ENCODE assay signal across 8 mouse cellular contexts in genomic region chr10:80436276-80436675, GRCm38 (mm10). TPM values are rescaled to one million over a fixed set of nuclear protein-coding genes. Genes with fewer than 3 reads are reported as not detected.
DNase-seq lines count a peak whose midpoint lies in the region; ATAC-seq and TF ChIP-seq lines count a peak whose summit lies in the region.
"Had no signal": no experiment of that assay in that cellular context is flagged by ENCODE, and none has a peak within 500 bp of the region (broad histone marks: within the 10 kb centered on the region; RNA-seq: fewer than 3 reads in every experiment).

No protein-coding gene starts in this region.

- H3K27me3 ChIP-seq in lung, embryonic 14.5 days (ENCODE audit: insufficient read depth, low read length), result no peaks in the 10 kb centered on the region
- peaks cover 9% of the 10 kb centered on the region for H3K27me3 ChIP-seq in limb, embryonic 12.5 days
- H3K27me3 ChIP-seq in forebrain, embryonic 16.5 days (replicated peaks; ENCODE audit: control insufficient read depth, insufficient read depth, low read length), result no peaks in the 10 kb centered on the region

- TF ChIP-seq POLR2A in lung, adult 2 months (IDR thresholded peaks at IDR 0.05; ENCODE audit: borderline replicate concordance, extremely low read depth, low read depth, low read length), result no peak
- TF ChIP-seq POLR2A in bone marrow, adult 2 months (IDR thresholded peaks at IDR 0.05; ENCODE audit: borderline replicate concordance, control insufficient read depth, low read depth, low read length), result no peak

- DNase-seq in lung, embryonic 14.5 days, result peak; percentile 76
- no peak for DNase-seq in lung, adult 2 months
- peak; percentile 84 for DNase-seq in testis, postnatal 10 days (ENCODE audit: low spot score)
- DNase-seq in B cell, adult 2 months, result no peak

- H3K36me3 ChIP-seq in lung, embryonic 14.5 days (ENCODE audit: insufficient read depth), result 0 out of 2 replicates have a peak, but pooled peaks cover under 1% of the 10 kb centered on the region
- H3K36me3 ChIP-seq in limb, embryonic 12.5 days, result 0 out of 2 replicates have a peak, but pooled peaks cover under 1% of the 10 kb centered on the region
- no peaks in the 10 kb centered on the region for H3K36me3 ChIP-seq in forebrain, embryonic 16.5 days (ENCODE audit: control insufficient read depth, insufficient read depth)
- H3K36me3 ChIP-seq: embryonic facial prominence, embryonic 12.5 days had no signal

- TF ChIP-seq CTCF in lung, embryonic 14.5 days (IDR thresholded peaks at IDR 0.05; ENCODE audit: low read depth), result no peak
- TF ChIP-seq CTCF in lung, adult 2 months (IDR thresholded peaks at IDR 0.05; ENCODE audit: insufficient read depth, low read length), result no peak
- TF ChIP-seq CTCF in bone marrow, adult 2 months (IDR thresholded peaks at IDR 0.05; ENCODE audit: control insufficient read depth, insufficient read depth, low read length), result no peak

- H3K9ac ChIP-seq in lung, embryonic 14.5 days, result no peak overlapping the region
- H3K9ac ChIP-seq in limb, embryonic 12.5 days (replicated peaks), result no peak overlapping the region
- no peak overlapping the region for H3K9ac ChIP-seq in forebrain, embryonic 16.5 days (replicated peaks; ENCODE audit: low read depth, low read length)

- peak overlapping the region; percentile 22; the same call in 1 of the 2 replicates for H3K4me2 ChIP-seq in lung, embryonic 14.5 days
- 0 out of 2 replicates have a peak overlapping the region, but pooled peaks have one; percentile 3 for H3K4me2 ChIP-seq in limb, embryonic 12.5 days
- no peak overlapping the region for H3K4me2 ChIP-seq in forebrain, embryonic 16.5 days (ENCODE audit: low read length)
- H3K4me2 ChIP-seq: embryonic facial prominence, embryonic 12.5 days had no signal

- ATAC-seq in lung, embryonic 14.5 days (ENCODE audit: insufficient read depth), result no peak
- no peak for ATAC-seq in limb, embryonic 12.5 days (ENCODE audit: insufficient number of reproducible peaks, insufficient read depth, low FRiP score, low TSS enrichment, low read depth)
- no peak for ATAC-seq in forebrain, embryonic 16.5 days

- no peaks in the 10 kb centered on the region for H3K9me3 ChIP-seq in lung, embryonic 14.5 days (ENCODE audit: low read depth, low read length)
- H3K9me3 ChIP-seq in limb, embryonic 12.5 days, result no peaks in the 10 kb centered on the region
- no peaks in the 10 kb centered on the region for H3K9me3 ChIP-seq in forebrain, embryonic 16.5 days (ENCODE audit: control insufficient read depth, low read length)
- H3K9me3 ChIP-seq: embryonic facial prominence, embryonic 12.5 days had no signal

- H3K27ac ChIP-seq in lung, embryonic 14.5 days (ENCODE audit: low read depth), result peak overlapping the region; percentile 52
- H3K27ac ChIP-seq in bone marrow, adult 2 months (ENCODE audit: control insufficient read depth, insufficient read depth, low read depth, low read length, poor library complexity), result 0 out of 2 replicates have a peak overlapping the region, but pooled peaks have one; percentile 24
- no peak overlapping the region for H3K27ac ChIP-seq in limb, embryonic 12.5 days
- no peak overlapping the region for H3K27ac ChIP-seq in forebrain, embryonic 16.5 days (ENCODE audit: low read length)
- H3K27ac ChIP-seq: embryonic facial prominence, embryonic 12.5 days had no signal

- WGBS in lung, embryonic 14.5 days, result 14% methylated on average over 9 of the region's 9 CpGs
- 14% methylated on average over 9 of the region's 9 CpGs for WGBS in lung, adult 2 months
- WGBS in bone marrow, adult 2 months, result 28% methylated on average over 9 of the region's 9 CpGs
- 11% methylated on average over 9 of the region's 9 CpGs for WGBS in limb, embryonic 12.5 days
- WGBS in forebrain, embryonic 16.5 days, result 10% methylated on average over 9 of the region's 9 CpGs

- H3K4me3 ChIP-seq in lung, embryonic 14.5 days (ENCODE audit: low read depth, low read length), result no peak overlapping the region
- H3K4me3 ChIP-seq in lung, adult 2 months (replicated peaks; ENCODE audit: extremely low read depth, low read depth, low read length), result no peak overlapping the region
- H3K4me3 ChIP-seq in bone marrow, adult 2 months (replicated peaks; ENCODE audit: control insufficient read depth, low read depth, low read length), result no peak overlapping the region
- H3K4me3 ChIP-seq in limb, embryonic 12.5 days (replicated peaks), result no peak overlapping the region
- no peak overlapping the region for H3K4me3 ChIP-seq in forebrain, embryonic 16.5 days (replicated peaks; ENCODE audit: low read length)
- H3K4me3 ChIP-seq: embryonic facial prominence, embryonic 12.5 days had no signal

- peaks cover 10% of the 10 kb centered on the region; the same call in 1 of the 2 replicates for H3K4me1 ChIP-seq in lung, embryonic 14.5 days (ENCODE audit: insufficient read depth)
- 0 out of 2 replicates have a peak, but pooled peaks cover 5% of the 10 kb centered on the region for H3K4me1 ChIP-seq in lung, adult 2 months (ENCODE audit: control insufficient read depth, insufficient read depth, low read length)
- peaks cover 5% of the 10 kb centered on the region; the same call in 1 of the 2 replicates for H3K4me1 ChIP-seq in bone marrow, adult 2 months (ENCODE audit: control insufficient read depth, insufficient read depth, low read length)
- peaks cover 11% of the 10 kb centered on the region for H3K4me1 ChIP-seq in limb, embryonic 12.5 days (replicated peaks)
- peaks cover 14% of the 10 kb centered on the region for H3K4me1 ChIP-seq in forebrain, embryonic 16.5 days (replicated peaks; ENCODE audit: control insufficient read depth, insufficient read depth, low read length)

RNA-seq across cellular contexts. Expression of gene Tcf3, which starts 2.8 kb away (rescaled TPM):
- polyA plus RNA-seq in lung, embryonic 14.5 days (2014; fragmentation: Nextera tagmentation; extraction: Ambion mirVana), result 148 and 175 TPM in 2 replicates
- polyA plus RNA-seq in lung, adult 2 months (2012; rRNA removed), result 94.7 and 98.6 TPM in 2 replicates
- 70.7 and 138 TPM in 2 replicates for polyA plus RNA-seq in bone marrow, adult 2 months (2011; ENCODE audit: insufficient read depth, insufficient read length, low replicate concordance, missing spikeins)
- polyA plus RNA-seq in limb, embryonic 12.5 days (2016; fragmentation: Nextera tagmentation; extraction: Ambion mirVana), result 247 and 274 TPM in 2 replicates
- 63.7 and 74.6 TPM in 2 replicates for polyA plus RNA-seq in forebrain, embryonic 16.5 days (2015; fragmentation: Nextera tagmentation; extraction: Ambion mirVana)

RNA-seq across cellular contexts. Expression of gene Uqcr11, which starts 29.6 kb away (rescaled TPM):
- polyA plus RNA-seq in lung, embryonic 14.5 days (2014; fragmentation: Nextera tagmentation; extraction: Ambion mirVana), result 663 and 669 TPM in 2 replicates
- 1,202 and 1,263 TPM in 2 replicates for polyA plus RNA-seq in lung, adult 2 months (2012; rRNA removed)
- polyA plus RNA-seq in bone marrow, adult 2 months (2011; ENCODE audit: insufficient read depth, insufficient read length, low replicate concordance, missing spikeins), result 190 and 222 TPM in 2 replicates
- 416 and 437 TPM in 2 replicates for polyA plus RNA-seq in limb, embryonic 12.5 days (2016; fragmentation: Nextera tagmentation; extraction: Ambion mirVana)
- polyA plus RNA-seq in forebrain, embryonic 16.5 days (2015; fragmentation: Nextera tagmentation; extraction: Ambion mirVana), result 455 and 522 TPM in 2 replicates

RNA-seq across cellular contexts. Expression of gene Mbd3, which starts 36.9 kb away (rescaled TPM):
- 224 and 268 TPM in 2 replicates for polyA plus RNA-seq in lung, embryonic 14.5 days (2014; fragmentation: Nextera tagmentation; extraction: Ambion mirVana)
- 131 and 143 TPM in 2 replicates for polyA plus RNA-seq in lung, adult 2 months (2012; rRNA removed)
- 53.0 and 82.0 TPM in 2 replicates for polyA plus RNA-seq in bone marrow, adult 2 months (2011; ENCODE audit: insufficient read depth, insufficient read length, low replicate concordance, missing spikeins)
- 361 and 364 TPM in 2 replicates for polyA plus RNA-seq in limb, embryonic 12.5 days (2016; fragmentation: Nextera tagmentation; extraction: Ambion mirVana)
- 247 and 256 TPM in 2 replicates for polyA plus RNA-seq in forebrain, embryonic 16.5 days (2015; fragmentation: Nextera tagmentation; extraction: Ambion mirVana)

RNA-seq across cellular contexts. Expression of gene Mex3d, which starts 48.8 kb away (rescaled TPM):
- polyA plus RNA-seq in lung, embryonic 14.5 days (2014; fragmentation: Nextera tagmentation; extraction: Ambion mirVana), result 7.4 and 8.6 TPM in 2 replicates
- polyA plus RNA-seq in lung, adult 2 months (2012; rRNA removed), result 37.5 and 48.3 TPM in 2 replicates
- 1.4 and 1.7 TPM in 2 replicates for polyA plus RNA-seq in bone marrow, adult 2 months (2011; ENCODE audit: insufficient read depth, insufficient read length, low replicate concordance, missing spikeins)
- polyA plus RNA-seq in limb, embryonic 12.5 days (2016; fragmentation: Nextera tagmentation; extraction: Ambion mirVana), result 12.5 and 15.2 TPM in 2 replicates
- 16.3 TPM in 2 replicates for polyA plus RNA-seq in forebrain, embryonic 16.5 days (2015; fragmentation: Nextera tagmentation; extraction: Ambion mirVana)

RNA-seq across cellular contexts. Expression of gene Onecut3, which starts 58.4 kb away (rescaled TPM):
- not detected in 2 replicates for polyA plus RNA-seq in lung, embryonic 14.5 days (2014; fragmentation: Nextera tagmentation; extraction: Ambion mirVana)
- not detected in 2 replicates for polyA plus RNA-seq in lung, adult 2 months (2012; rRNA removed)
- not detected in 2 replicates for polyA plus RNA-seq in bone marrow, adult 2 months (2011; ENCODE audit: insufficient read depth, insufficient read length, low replicate concordance, missing spikeins)
- not detected in 2 replicates for polyA plus RNA-seq in limb, embryonic 12.5 days (2016; fragmentation: Nextera tagmentation; extraction: Ambion mirVana)
- 0.07 and 0.46 TPM in 2 replicates for polyA plus RNA-seq in forebrain, embryonic 16.5 days (2015; fragmentation: Nextera tagmentation; extraction: Ambion mirVana)

Comparison
In these comparisons a context has a peak if more than half of its experiments do, and no peak if none do; other contexts are left out.
1. DNase-seq: peak in lung, embryonic 14.5 days (single experiment) and testis, postnatal 10 days (single experiment); none in lung, adult 2 months (single experiment) and B cell, adult 2 months (0 of 2).
2. H3K27ac ChIP-seq: peak in lung, embryonic 14.5 days (single experiment) and bone marrow, adult 2 months (single experiment); none in limb, embryonic 12.5 days (single experiment) and forebrain, embryonic 16.5 days (single experiment).